Mouse (Mus musculus) intestine, postnatal 0 days (tissue): ENCODE results near the gene Col10a1. TPM values are rescaled to one million over a fixed set of nuclear protein-coding genes. Genes with fewer than 3 reads are reported as not detected.
A peak's percentile ranks its signal among the peaks of the same experiment; 100 is the strongest.

ENCODE experiments used
- ATAC-seq: fragments of 200-750 bp; cut with Nextera tagmentation; 2 replicates; pipeline ENCODE4 v1.8.0; 2017; ENCODE audit warnings: mild to moderate bottlenecking, moderate TSS enrichment, moderate library complexity
- H3K27ac ChIP-seq: fragments of 300-500 bp; sonication (generic); 2 replicates; pipeline ENCODE4 v1.5.1; 2014; ENCODE audit warnings: mild to moderate bottlenecking, low read depth, low read length, moderate library complexity
- H3K27me3 ChIP-seq: fragments of 300-500 bp; sonication (generic); replicated peaks from 2 replicates; pipeline ENCODE4 v1.6.1; 2014; ENCODE audit warnings: low read length, mixed read lengths; ENCODE audit not compliant: control insufficient read depth, insufficient read depth
- H3K36me3 ChIP-seq: fragments of 300-500 bp; sonication (generic); 2 replicates; pipeline ENCODE4 v1.6.1; 2014; ENCODE audit warnings: mild to moderate bottlenecking, moderate library complexity; ENCODE audit not compliant: control insufficient read depth, insufficient read depth
- H3K4me1 ChIP-seq: fragments of 300-500 bp; sonication (generic); replicated peaks from 2 replicates; pipeline ENCODE4 v1.6.1; 2014; ENCODE audit warnings: antibody characterized with exemption, low read length, mixed read lengths; ENCODE audit not compliant: control insufficient read depth, insufficient read depth
- H3K4me2 ChIP-seq: fragments of 300-500 bp; sonication (generic); replicated peaks from 2 replicates; pipeline ENCODE4 v1.6.1; 2014; ENCODE audit warnings: low read depth, mild to moderate bottlenecking, moderate library complexity
- H3K4me3 ChIP-seq: fragments of 300-500 bp; sonication (generic); 2 replicates; pipeline ENCODE4 v1.5.1; 2014; ENCODE audit warnings: low read depth, low read length
- H3K9ac ChIP-seq: fragments of 300-500 bp; sonication (generic); 2 replicates; pipeline ENCODE4 v1.6.1; 2014; ENCODE audit warnings: mild to moderate bottlenecking, low read depth, low read length
- H3K9me3 ChIP-seq: fragments of 300-500 bp; sonication (generic); 2 replicates; pipeline ENCODE4 v1.6.1; 2016; ENCODE audit warnings: mixed run types; ENCODE audit not compliant: control insufficient read depth
- CTCF ChIP-seq: sonication (generic); IDR thresholded peaks from 2 replicates; pipeline ENCODE4 v1.5.1; 2016; ENCODE audit warnings: low read depth, mild to moderate bottlenecking, control low read depth, antibody characterized with exemption, moderate library complexity
- WGBS: fragments of 180-500 bp; shearing (Covaris S2); extraction: QIAGEN DNeasy Blood & Tissue Kit; methylation state at CpG from one replicate; pipeline ENCODE4 v1.1.7; 2014; 5-methylcytosine and 5-hydroxymethylcytosine counted together
- polyA plus RNA-seq: library from polyadenylated mRNA; unstranded; fragments of >200 nt; fragmentation: Nextera tagmentation; extraction: Ambion mirVana; gene quantifications from 2 replicates; pipeline ENCODE4 v1.2.1, GENCODE M21; 2015

The Col10a1 gene
- 0.13 TPM in 1 of 2 replicates, not detected in the other for polyA plus RNA-seq

- no peak for TF ChIP-seq CTCF
- Histone ChIP-seq H3K27ac (no peak within 1 kb of the TSS), H3K36me3 (peaks cover 7% of the 10 kb centered on the region; the same call in 1 of the 2 replicates), H3K4me1 (no peaks in the 10 kb centered on the region), H3K4me3 (no peak within 1 kb of the TSS), H3K9ac (no peak within 1 kb of the TSS), H3K27me3 (no peaks in the 10 kb centered on the region), H3K9me3 (no peaks in the 10 kb centered on the region), H3K4me2 (no peak within 1 kb of the TSS)
- 83% methylated on average over 8 of the region's 8 CpGs for WGBS
- no peak for ATAC-seq
These were observed at the start of gene Col10a1 for GRCm38 (mm10) chr10:34389681-34390080. Col10a1 (plus strand) TSS chr10:34389981.

- ATAC-seq = no peak
- H3K4me2 ChIP-seq = no peak overlapping the region
- TF ChIP-seq CTCF = no peak
- H3K36me3 ChIP-seq = no peaks in the 10 kb centered on the region
- H3K27me3 ChIP-seq = no peaks in the 10 kb centered on the region
- no peak overlapping the region for H3K9ac ChIP-seq
- H3K4me1 ChIP-seq = no peaks in the 10 kb centered on the region
- no peaks in the 10 kb centered on the region for H3K9me3 ChIP-seq
- H3K4me3 ChIP-seq = no peak overlapping the region
- H3K27ac ChIP-seq = no peak overlapping the region
- 54% methylated on average over 6 of the region's 6 CpGs for WGBS
These were observed 48.8 kb upstream of the Col10a1 start for GRCm38 (mm10) chr10:34341014-34341413.

GRCm38 (mm10) chr10:34341886-34342285 is 47.9 kb upstream of the Col10a1 start:
- no peak overlapping the region for H3K4me3 ChIP-seq
- no peaks in the 10 kb centered on the region for H3K27me3 ChIP-seq
- no peaks in the 10 kb centered on the region for H3K4me1 ChIP-seq
- TF ChIP-seq CTCF = no peak
- H3K27ac ChIP-seq = no peak overlapping the region
- no peaks in the 10 kb centered on the region for H3K36me3 ChIP-seq
- no peaks in the 10 kb centered on the region for H3K9me3 ChIP-seq
- no peak for ATAC-seq
- no peak overlapping the region for H3K9ac ChIP-seq
- H3K4me2 ChIP-seq = no peak overlapping the region
- 69% methylated on average over 1 of the region's 1 CpGs for WGBS

GRCm38 (mm10) chr10:34352166-34352565 is 37.6 kb upstream of the Col10a1 start:
- TF ChIP-seq CTCF = no peak
- H3K27ac ChIP-seq = no peak overlapping the region
- no peak overlapping the region for H3K4me3 ChIP-seq
- 73% methylated on average over 4 of the region's 4 CpGs for WGBS
- no peaks in the 10 kb centered on the region for H3K27me3 ChIP-seq
- no peaks in the 10 kb centered on the region for H3K9me3 ChIP-seq
- no peak for ATAC-seq
- H3K4me2 ChIP-seq = no peak overlapping the region
- H3K9ac ChIP-seq = no peak overlapping the region
- H3K36me3 ChIP-seq = no peaks in the 10 kb centered on the region
- no peaks in the 10 kb centered on the region for H3K4me1 ChIP-seq

- H3K4me3 ChIP-seq = no peak overlapping the region
- H3K36me3 ChIP-seq = no peaks in the 10 kb centered on the region
- no peak for ATAC-seq
- H3K4me2 ChIP-seq = no peak overlapping the region
- no peaks in the 10 kb centered on the region for H3K27me3 ChIP-seq
- H3K9me3 ChIP-seq = no peaks in the 10 kb centered on the region
- H3K4me1 ChIP-seq = no peaks in the 10 kb centered on the region
- no peak for TF ChIP-seq CTCF
- no peak overlapping the region for H3K9ac ChIP-seq
- H3K27ac ChIP-seq = no peak overlapping the region
- WGBS = 72% methylated on average over 3 of the region's 3 CpGs
These were observed 31.5 kb upstream of the Col10a1 start for GRCm38 (mm10) chr10:34358263-34358662.

GRCm38 (mm10) chr10:34363756-34364155 is 26.0 kb upstream of the Col10a1 start:
- no peak overlapping the region for H3K4me3 ChIP-seq
- H3K36me3 ChIP-seq = no peaks in the 10 kb centered on the region
- no peaks in the 10 kb centered on the region for H3K27me3 ChIP-seq
- no peak for TF ChIP-seq CTCF
- H3K4me2 ChIP-seq = no peak overlapping the region
- ATAC-seq = no peak
- H3K27ac ChIP-seq = no peak overlapping the region
- no peaks in the 10 kb centered on the region for H3K4me1 ChIP-seq
- H3K9me3 ChIP-seq = no peaks in the 10 kb centered on the region
- H3K9ac ChIP-seq = no peak overlapping the region

GRCm38 (mm10) chr10:34368138-34368537 is 21.6 kb upstream of the Col10a1 start:
- ATAC-seq = no peak
- no peaks in the 10 kb centered on the region for H3K36me3 ChIP-seq
- no peaks in the 10 kb centered on the region for H3K27me3 ChIP-seq
- H3K4me2 ChIP-seq = no peak overlapping the region
- no peaks in the 10 kb centered on the region for H3K4me1 ChIP-seq
- H3K9me3 ChIP-seq = no peaks in the 10 kb centered on the region
- TF ChIP-seq CTCF = peak; percentile 67
- no peak overlapping the region for H3K27ac ChIP-seq
- H3K9ac ChIP-seq = no peak overlapping the region
- no peak overlapping the region for H3K4me3 ChIP-seq
- WGBS = 68% methylated on average over 5 of the region's 5 CpGs
